Mouse (Mus musculus) megakaryocyte, embryonic 14.5 days (primary cell): ENCODE measurements around the gene 4933414I15Rik.

Source experiments
- FLI1 ChIP-seq: IDR thresholded peaks from 2 replicates; pipeline ENCODE4 v1.6.1; 2012; ENCODE audit warnings: low read length, inconsistent platforms, mixed read lengths
- GATA1 ChIP-seq: IDR thresholded peaks from 3 replicates; pipeline ENCODE4 v1.6.1; 2012; ENCODE audit warnings: mixed read lengths, low read length, inconsistent platforms, borderline replicate concordance

DNA sequence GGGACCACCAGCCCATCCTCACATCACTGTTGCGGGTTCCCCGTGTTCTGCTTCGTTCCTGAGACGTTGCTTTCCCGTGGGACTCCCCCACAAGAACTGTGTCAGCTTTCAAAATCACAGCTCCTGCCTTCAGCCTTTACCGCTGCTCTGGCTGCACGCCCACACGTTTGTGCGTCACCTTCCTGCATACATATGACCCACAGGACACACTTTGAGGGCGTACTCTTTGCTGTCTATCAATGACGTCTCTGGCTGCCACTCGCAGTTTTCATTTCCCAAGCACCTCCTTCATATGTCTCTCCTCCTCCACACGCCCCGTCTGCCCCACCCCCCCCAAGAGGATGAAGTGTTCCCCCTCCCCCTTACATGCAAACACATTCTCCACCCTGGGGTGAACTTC, 8.7 kb upstream of the 4933414I15Rik start:
- no peak for TF ChIP-seq GATA1
- no peak for TF ChIP-seq FLI1
